Mouse (Mus musculus): ENCODE data around the gene St6galnac4.
A peak's percentile ranks its signal among the peaks of the same experiment; 100 is the strongest.

Gene St6galnac4

DNA sequence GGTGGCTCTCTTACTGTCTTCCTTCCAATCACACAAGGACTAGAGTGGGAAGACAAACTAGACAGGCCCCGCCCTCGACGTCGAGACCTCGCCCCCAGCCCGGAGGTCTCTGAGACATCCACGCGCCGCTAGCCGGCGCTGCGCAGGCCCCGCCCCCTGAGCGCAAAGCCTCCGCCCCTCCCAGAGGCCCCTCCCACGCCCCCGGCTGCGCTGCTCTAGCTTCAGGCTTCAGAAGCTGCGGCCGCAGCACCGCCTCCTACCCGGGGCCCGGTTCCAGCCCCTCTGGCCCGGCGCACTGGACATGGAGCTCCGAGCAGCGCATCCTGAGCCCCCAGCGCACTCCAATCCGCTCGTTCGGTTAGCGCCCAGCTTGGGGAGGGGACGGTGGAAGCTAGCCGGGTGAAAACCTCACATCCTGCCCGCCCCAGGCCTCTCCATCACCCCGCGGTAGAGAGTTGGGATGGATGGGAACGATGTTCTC lies at the start of gene St6galnac4:
Gene St6galnac4, plus strand, starts transcription at position 225 of the 481 bp plus-strand sequence.
- peak; percentile 95 for DNase-seq (ENCODE audit: low spot score)

DNA sequence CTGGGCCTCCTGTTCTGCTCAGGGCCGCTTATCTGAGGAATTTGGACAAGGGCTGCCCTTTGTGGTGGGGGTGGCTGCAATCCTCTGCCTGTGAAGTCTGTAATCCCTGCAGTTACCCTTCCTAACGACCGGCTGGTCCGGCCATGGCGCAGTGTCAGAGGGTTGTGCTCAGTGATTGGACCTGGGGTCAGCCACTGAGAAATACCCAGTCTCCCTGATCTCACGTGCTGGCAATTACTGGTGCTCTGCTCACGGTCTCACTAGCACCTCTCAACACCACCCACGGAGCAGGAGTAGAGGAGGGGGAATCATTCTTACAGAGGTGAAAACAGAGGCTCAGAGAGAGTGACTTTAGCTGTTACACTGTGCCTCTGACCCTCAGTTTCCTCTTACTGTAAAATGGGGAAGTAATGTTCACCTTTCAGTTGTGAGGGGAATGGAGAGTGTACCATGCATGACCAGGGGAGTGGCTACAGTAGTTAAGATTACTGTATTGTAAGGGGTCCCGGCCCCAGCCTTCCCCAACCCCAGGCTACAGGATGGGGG lies 49.5 kb upstream of the St6galnac4 start:
- no peak for DNase-seq (ENCODE audit: low spot score)

DNA sequence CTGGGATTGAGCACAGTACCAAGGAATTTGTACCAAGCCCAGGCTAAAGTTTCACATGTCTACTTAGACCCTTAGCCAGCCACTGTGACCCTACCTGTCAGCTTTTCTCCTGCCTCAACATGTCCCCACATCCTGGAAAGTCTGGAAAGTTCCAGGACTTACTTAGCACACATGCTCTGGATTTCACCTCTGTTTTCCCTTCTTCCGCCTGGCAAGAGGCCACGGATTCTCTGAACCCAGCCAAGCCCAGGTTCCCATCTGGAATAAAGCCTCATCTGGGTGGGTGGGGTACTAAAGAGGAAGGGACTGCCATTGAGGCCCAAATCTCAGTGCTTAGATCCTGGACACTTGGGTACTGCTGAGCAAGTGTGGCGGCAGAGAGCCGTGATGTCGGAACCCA lies 49.0 kb upstream of the St6galnac4 start:
- no peak for DNase-seq (ENCODE audit: low spot score)

DNA sequence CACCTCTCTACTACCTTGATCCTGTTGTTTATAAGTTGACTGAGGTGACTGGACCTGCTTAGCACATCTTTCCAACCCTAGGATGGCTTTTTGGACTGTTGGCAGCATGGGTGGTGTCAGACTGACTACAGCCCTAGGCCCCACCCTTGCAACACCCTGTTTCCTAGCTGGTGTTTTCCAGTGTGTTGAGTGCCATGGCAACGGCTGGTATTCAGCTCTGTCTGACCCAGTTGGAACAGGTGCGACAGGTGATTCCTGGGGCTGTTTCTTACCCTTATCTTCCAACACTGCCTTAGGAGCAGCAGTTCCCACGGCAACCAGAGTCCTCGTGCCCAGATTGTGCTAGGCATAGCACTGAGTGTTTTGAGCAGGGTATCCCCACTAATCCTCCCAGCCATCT lies 48.4 kb upstream of the St6galnac4 start:
- no peak for DNase-seq (ENCODE audit: low spot score)

DNA sequence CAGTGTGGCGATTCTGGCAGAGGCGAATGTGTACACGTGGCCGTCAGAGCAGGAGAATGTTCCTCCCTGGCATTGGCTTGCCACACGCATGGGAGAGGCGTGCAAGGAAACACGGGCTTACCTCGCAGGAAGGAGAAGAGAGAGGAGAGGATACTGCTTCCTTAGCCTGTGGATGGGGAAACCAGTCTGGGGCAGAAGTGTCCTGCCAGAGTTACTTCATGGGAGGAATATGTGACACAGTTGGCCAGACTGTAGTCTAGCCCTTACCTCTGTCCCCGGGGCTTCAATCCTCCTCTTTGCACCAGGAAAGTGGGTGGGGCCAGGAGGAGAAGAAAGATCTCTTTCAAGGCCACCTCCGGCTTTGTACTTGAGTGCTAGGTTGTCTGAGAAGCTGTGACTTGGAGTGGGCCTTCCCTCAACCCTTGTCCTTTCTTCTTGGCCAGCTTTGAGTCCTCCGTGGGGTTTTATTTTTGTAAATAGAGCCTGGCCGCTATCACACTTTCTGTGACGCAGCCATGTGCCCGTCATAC lies 47.4 kb upstream of the St6galnac4 start:
- no peak for DNase-seq (ENCODE audit: low spot score)

DNA sequence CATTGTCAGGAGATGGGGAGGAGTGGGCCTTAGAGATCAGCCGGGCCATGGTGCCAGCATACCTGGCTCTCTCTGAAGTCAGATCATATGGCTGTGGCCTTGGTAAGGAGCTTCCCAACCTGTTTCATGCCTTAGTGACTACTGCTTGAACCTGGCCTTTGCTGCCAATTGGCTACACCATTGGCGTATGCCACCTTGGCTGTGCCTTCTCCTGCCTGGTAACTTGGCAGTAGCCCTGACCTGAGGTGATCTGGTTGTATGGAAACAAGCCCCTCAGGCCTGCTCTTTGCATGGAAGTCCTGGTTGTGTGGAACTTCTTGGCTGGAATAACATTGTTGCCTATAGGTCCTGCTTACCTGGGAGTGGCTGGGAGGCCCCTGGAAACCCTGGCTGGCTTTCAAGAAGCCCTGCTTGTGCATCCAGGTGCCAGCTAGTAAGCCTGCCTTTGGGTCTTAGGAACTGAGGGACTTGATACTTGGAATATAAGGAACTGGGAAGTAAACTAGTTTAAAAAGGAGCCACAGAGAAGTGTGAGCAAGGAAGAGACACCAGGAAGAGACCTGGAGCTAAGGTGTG lies 45.5 kb upstream of the St6galnac4 start:
- no peak for DNase-seq (ENCODE audit: low spot score)

DNA sequence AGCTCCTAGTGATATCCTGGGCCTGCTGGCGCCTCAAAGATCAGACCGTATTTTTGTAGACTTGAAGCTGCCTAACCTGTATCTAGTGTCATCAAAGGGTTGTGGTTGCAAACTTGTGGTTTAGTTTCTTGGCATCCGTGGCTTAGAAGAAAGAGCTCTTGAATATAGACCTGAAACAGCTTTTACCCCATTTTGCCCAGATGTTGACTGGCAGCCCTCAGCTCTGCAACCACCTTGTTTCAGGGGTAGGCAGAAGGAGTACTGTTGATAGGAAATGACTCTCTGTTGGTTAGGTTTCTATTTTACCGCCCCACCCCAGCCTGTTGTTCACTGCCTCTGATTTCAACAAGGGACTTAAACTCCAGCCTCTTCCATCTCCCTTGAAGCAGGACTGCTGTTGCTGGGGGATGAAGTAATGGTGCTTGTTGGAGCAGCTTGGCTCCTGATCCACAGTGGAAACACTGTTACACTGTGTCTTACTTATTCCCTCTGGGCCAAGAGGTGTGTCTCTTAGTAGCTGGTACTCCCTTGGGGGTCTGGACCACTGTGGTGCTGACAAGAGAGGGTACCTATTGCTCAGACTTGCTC lies 44.8 kb upstream of the St6galnac4 start:
- no peak for DNase-seq (ENCODE audit: low spot score)

DNA sequence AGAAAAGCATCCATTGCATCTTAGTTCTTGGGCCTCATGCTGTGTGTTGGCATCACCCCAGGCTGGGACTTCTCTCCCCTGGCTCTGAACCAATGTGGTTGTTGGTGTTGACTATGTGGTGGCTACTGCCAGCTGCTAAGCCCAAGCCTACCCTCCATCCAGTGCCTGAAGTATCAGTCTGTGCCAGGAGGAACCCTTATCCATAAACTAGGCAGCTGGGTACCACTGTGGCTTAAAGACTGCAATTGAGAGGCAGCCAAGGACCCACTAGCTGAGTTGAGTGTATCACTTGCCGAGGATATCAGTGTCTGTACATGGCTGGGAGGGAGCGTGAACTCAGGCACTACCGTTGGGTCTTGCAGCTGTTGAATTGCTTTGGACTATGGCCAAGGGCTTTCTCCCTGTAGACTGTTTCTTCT lies 43.9 kb upstream of the St6galnac4 start:
- no peak for DNase-seq (ENCODE audit: low spot score)

DNA sequence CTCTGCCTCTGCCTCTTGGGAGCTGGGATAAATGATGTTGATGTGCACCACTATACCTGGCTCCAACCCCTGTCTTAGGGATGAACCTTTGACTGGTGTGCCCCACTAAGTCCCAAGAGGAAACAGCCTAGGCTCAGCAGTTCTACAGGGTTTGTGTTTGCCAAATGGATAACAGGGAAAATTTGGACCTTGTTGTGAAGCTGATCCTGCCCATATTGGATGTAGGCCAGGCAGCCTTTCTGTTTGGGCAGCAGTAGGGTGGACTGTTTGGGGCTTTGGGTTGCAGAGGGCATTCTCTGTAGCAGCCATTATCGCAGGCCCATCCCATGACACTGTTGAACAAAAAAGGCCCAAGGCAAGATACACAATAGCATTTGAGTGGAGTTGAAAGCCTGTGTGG lies 39.9 kb upstream of the St6galnac4 start:
- DNase-seq (ENCODE audit: low spot score) = no peak

DNA sequence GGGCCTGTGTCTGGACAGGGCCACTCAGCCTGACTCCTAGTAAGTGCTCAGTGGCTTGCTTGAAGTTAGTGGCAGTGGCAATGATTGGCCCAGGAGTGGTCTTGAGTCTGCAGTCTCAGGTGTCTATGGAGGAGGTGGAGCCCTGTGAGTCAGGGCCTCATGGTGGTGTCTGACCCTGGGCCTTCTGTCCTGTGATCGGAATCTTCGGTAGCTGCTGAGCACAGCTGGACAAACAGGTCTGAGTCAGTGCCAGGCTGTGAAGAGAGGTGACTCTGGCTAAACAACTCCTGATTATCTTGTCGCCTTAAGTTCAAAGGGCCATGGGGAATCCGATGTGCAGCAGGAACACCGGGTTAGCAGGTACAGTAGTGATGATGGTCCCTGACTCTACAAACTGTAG lies 39.5 kb upstream of the St6galnac4 start:
- no peak for DNase-seq (ENCODE audit: low spot score)

DNA sequence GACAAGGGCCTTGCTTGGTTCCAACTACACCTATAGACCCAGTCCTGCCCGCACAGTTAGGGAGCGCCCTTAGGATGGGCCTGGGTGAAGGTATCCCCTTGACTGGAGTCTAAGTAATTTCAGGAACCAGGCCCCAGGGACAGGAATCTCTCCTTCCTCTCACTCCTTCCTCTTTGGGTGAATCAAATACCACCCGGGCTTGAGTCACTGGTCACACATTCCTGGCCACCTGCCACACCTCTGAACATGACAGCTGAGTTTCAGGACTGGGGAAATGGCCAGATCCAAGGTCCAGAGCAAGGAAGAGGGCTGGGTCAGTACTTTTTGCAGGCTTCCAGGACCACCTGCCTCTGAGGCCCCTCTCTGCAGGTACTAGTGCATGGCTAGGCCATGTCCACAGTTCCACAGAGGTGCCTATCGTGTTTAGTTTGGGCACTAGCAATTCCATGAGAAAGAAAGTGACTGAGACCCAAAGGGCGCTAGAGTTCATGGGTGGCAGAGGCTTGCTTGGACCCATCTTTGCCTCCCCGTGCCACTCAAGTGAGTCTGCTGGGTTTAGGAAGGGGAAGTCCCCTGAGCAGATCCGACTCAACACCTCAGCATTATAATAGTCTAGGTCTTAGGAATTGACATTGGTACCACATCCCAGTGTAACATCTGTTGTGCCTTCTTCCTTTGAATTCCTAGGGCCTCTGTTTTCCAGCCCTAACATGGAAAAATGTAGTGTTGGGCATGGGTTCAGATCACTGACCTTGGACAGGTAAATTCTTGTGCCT lies 38.7 kb upstream of the St6galnac4 start:
- no peak for DNase-seq (ENCODE audit: low spot score)

DNA sequence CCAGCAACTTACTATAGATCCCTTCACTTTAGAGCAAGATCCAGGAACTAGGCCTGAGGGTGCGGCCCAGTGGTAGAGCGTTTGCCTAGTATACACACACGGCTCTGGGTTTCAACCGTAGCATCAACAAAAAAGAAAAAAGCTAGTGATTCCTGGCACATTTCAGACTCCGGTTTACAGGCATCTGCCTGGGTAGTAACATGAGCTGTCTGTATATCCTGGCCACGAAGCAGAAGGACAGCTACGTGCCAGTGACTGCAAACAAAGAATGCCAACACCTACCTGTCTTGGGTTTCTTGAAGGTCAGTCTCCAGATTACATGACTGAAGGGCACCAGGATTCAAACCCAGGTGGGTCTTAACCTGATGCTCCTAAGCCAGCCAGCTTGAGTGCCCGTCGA lies 37.7 kb upstream of the St6galnac4 start:
- no peak for DNase-seq (ENCODE audit: low spot score)

DNA sequence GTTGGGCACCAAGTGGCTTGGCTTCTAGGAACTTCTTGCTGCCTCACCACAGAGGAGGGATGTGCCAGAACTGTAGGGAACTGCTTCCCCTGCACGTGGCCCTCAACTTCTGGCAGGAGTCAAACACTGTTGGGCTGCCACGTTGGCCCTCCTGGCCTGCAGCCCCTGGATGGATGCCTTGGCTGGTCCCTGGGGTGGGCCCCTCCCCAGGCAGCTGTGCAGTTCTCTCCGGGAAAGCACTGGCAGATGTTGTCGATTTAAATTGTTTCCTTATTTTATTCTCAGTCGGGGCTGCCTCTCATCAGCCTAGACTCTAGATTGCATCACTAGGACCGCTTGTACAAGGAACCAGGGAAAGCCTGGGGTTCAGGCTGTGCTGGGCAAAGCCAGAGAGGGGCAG lies 37.1 kb upstream of the St6galnac4 start:
- DNase-seq (ENCODE audit: low spot score) = peak; percentile 50

DNA sequence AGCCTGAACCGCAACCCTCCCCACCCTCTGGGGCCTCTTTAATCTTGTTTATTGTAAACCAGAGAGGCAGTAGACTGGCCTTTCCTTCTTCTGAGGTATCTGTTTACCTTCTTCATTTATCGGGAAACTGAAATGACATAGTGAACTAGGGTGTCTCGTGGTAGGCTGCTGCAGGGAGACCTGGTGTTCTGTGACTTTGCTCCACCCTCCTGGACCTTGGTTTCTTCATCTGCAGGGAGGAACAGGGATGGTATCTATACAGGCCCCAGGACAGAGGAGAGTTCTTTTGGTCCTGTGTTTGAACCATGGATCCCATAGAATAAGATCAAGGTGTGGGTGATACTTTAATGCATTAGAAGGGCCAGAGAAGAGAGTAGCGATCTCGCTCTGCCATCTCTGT lies 35.7 kb upstream of the St6galnac4 start:
- no peak for DNase-seq (ENCODE audit: low spot score)

DNA sequence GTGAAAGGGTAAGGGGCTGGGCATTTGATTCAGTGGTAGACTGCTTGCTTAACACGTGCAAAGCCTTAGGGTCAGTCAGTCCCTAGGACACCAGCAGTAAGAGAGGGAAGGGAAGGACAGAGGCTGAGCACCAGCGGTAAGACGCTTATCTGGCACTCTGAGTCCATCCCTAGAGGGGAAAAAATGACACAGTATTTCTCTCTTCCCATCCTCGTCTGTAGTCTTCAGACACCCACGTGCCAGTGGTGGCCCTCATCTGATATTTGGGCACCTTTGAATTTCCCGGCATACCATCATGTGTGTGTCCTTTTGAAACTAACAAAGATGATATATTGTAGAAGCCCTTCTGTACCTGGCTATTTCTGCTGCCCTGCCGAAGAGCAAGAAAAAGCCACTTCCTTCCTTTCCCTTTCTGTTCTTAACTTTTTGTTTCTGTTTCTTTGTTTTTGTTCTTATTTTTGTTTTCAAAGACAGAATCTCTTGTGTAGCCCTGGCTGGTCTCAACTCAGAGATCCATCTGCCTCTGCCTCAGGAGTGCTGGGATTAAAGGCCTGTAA lies 33.2 kb upstream of the St6galnac4 start:
- DNase-seq (ENCODE audit: low spot score) = no peak

DNA sequence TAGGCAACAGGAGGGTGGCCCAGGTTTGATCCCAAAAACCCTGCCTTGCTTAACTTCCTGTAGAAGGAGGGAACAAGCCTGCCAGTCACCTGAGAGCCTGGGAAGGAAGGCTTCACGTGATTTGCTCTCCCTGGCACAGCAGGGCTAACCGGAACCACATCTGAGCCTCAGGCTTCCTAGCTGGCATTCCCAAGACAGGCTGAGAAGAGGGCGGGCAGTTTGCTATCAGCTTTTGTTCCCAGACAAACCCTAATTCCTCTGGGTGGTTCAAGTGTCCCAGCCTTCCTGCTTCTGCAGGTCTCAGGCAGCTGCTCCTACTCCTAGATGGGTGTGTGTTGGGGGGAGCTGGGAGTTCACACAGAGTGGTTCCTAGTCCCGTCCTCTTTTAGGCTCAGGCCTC lies 31.4 kb upstream of the St6galnac4 start:
- no peak for DNase-seq (ENCODE audit: low spot score)

DNA sequence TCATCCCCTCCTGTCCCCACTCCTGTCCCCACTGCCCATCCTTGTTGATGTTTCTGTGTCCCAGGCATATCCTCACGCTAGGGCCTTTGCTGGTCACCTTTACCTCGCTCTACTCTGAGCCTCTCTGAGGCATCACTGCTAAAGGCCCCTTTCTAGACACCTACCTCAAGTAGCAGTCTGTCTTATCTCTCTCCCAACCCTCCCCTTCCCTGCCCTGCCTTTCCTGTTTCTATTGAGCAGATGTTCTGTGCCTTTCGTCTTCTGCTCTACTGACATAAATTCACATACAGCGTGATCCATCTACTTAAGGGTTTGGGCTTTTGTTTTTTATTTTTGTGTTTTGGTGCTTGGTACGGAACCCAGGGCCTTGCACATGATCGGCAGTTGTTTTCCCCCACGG lies 30.9 kb upstream of the St6galnac4 start:
- no peak for DNase-seq (ENCODE audit: low spot score)

DNA sequence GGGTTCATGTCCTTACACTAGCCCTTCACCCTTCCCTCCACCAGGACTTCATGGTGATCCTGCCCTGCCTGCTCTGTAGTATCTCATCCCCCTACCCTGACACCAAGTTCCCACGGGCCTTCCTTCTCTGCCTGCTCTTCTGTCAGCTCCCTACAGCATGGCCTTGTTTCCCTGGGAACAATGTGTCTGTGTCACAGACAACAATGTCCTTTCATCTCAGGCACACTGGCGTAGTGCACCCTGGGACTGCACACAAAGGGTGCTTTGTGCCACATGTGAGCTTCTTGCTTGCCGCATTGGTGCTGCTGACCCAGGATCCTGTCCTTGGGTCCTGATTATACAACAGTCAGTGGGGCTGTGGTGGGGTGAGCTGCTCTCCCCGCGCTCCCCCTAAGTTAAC lies 27.3 kb upstream of the St6galnac4 start:
- DNase-seq (ENCODE audit: low spot score) = no peak

DNA sequence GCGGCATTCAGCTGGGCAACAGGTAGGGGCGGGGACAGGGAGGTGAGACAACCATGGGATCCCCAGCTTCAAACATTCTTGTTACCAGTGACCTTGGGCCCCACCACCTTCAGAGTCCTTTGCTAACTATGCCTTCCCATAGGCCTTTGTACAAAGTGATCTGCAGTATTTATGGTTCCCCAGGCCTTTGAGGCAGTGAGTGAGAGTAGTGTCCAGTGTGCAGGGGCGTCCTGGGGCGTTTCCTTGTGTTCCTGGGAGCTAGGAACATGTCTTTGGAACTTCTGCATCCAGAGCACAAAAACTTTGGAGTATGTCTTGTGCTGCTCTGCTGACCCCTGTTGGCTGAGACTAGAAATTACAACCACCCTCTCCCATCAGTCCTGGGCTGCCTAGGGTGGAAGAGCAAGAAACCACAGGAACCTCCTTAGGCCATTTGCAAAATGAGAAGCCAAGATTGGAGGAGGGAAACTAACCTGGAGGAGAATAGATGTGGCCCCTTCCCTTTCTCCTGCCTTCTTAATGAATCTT lies 20.3 kb upstream of the St6galnac4 start:
- peak; percentile 79 for DNase-seq (ENCODE audit: low spot score)

DNA sequence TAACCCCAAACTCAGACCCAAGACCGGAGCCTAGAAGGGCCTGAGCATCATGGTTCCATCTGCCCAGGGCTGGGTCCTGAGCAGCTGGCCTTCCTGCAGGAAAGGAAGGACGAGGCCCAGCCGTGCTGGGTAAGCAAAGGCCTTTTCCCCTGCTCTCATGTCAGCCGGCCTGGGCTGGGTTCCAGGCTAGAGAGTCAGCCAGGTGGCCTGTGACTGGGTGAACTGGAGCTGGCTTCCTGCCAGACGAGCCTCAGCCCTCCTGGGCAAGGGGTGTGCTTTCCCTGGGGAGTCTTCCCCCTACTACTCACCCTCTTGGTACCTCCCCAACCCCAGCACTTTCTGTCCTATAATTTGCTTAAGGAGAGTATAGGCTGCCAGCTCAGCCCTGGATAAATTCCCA lies 18.7 kb upstream of the St6galnac4 start:
- DNase-seq (ENCODE audit: low spot score) = peak; percentile 75

DNA sequence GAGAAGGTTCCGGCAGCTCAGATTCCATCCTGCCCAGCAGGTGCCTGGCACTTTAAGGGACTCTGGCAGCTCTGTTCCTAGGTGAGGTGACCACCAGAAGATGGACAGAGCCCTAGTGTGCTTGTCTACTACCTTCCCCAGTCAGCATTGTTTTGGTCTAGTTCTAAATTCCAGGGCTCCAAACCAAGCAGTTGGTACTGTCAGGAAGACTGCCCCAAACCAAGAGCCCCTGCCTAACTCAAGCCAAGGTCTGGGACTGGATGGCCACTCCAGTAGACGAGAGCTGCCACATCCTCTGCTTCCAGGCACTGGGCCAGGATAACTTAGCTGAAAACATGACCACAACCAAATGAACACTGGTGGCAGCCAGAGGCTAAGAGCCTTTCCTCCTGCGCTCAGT lies 18.0 kb upstream of the St6galnac4 start:
- no peak for DNase-seq (ENCODE audit: low spot score)
